Mouse (Mus musculus): ENCODE results near the gene Cfap161. TPM values are rescaled to one million over a fixed set of nuclear protein-coding genes. Genes with fewer than 3 reads are reported as not detected.

Gene Cfap161
- polyA plus RNA-seq, 1 experiment from 2014 or later: 5.2 TPM

DNA sequence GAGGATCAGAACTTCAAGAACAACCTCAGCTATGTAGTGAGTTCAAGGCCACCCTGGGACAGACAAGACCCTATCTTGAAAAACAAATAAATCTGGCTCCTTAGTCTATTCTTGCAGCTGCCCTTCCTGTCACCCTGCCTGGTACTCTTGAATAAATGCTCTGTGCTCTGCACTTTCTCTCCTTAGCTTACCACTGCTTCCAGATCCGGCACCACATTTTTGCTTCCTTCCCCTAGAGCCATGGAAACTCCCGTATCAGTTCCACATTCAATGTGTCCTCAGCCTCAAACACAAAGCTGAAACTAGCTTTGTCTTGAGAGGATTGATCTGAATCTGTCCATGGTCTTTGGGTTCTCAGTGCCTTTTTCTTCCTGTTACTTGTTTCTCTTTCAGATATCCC is 70.1 kb downstream of the Cfap161 start:
- H3K4me1 ChIP-seq (ENCODE audit: control insufficient read depth, insufficient read depth, low read length): no peaks in the 10 kb centered on the region; the same call in 1 of the 2 replicates
- WGBS (ENCODE audit: insufficient replicate concordance): 53% methylated on average over 2 of the region's 2 CpGs
- no peak for ATAC-seq (replicated peaks; ENCODE audit: insufficient number of reproducible peaks, low FRiP score, low TSS enrichment)

More for the DNA sequence above, 70.1 kb downstream of the Cfap161 start:
- Histone ChIP-seq H3K4me3 (ENCODE audit: low read depth, low read length) (no peak overlapping the region), H3K27me3 (ENCODE audit: control insufficient read depth, insufficient read depth, low read length) (no peaks in the 10 kb centered on the region), H3K27ac (ENCODE audit: low read depth, low read length) (no peak overlapping the region), H3K4me2 (no peak overlapping the region), H3K36me3 (ENCODE audit: control insufficient read depth, insufficient read depth, low read length) (no peaks in the 10 kb centered on the region), H3K9ac (ENCODE audit: low read depth, low read length) (no peak overlapping the region), H3K9me3 (replicated peaks; ENCODE audit: control insufficient read depth, low read length) (no peaks in the 10 kb centered on the region)

Other genes starting within 250 kb of the Cfap161 start
- gene Tmc3, start 210.0 kb downstream of the Cfap161 start, polyA plus RNA-seq (2014; fragmentation: Nextera tagmentation; extraction: Ambion mirVana): 0.13 and 0.21 TPM in 2 replicates
- 30.0 and 33.5 TPM in 2 replicates for gene Stard5, start 162.9 kb downstream of the Cfap161 start, polyA plus RNA-seq (2014; fragmentation: Nextera tagmentation; extraction: Ambion mirVana)
- gene Il16, start 49.2 kb downstream of the Cfap161 start, polyA plus RNA-seq (2014; fragmentation: Nextera tagmentation; extraction: Ambion mirVana): 1.5 and 2.1 TPM in 2 replicates
- 13.9 and 14.9 TPM in 2 replicates for gene Tlnrd1, start 89.4 kb upstream of the Cfap161 start, polyA plus RNA-seq (2014; fragmentation: Nextera tagmentation; extraction: Ambion mirVana)
- 73.4 and 87.5 TPM in 2 replicates for gene Mesd, start 89.6 kb upstream of the Cfap161 start, polyA plus RNA-seq (2014; fragmentation: Nextera tagmentation; extraction: Ambion mirVana)

All from heart, embryonic 11.5 days (tissue).